Mouse (Mus musculus) forebrain, embryonic 13.5 days (tissue): ENCODE measurements at regions not wholly inside any gene's neighbourhood (a gene's known extent, or its start where the extent isn't known, plus 50 kb on each side); places are given as distances from the start of the nearest gene placed in this dataset.

Experiments used
- ATAC-seq: fragments of 200-750 bp; cut with Nextera tagmentation; 2 replicates; pipeline ENCODE4 v1.8.0; 2017
- H3K27ac ChIP-seq: fragments of 300-500 bp; sonication (generic); 2 replicates; pipeline ENCODE4 v1.5.1; 2015; ENCODE audit warnings: inconsistent platforms, mild to moderate bottlenecking, moderate library complexity
- H3K27me3 ChIP-seq: fragments of 300-500 bp; sonication (generic); 2 replicates; pipeline ENCODE4 v1.6.1; 2015; ENCODE audit warnings: mild to moderate bottlenecking, inconsistent platforms
- H3K36me3 ChIP-seq: fragments of 300-500 bp; sonication (generic); 2 replicates; pipeline ENCODE4 v1.6.1; 2015; ENCODE audit warnings: mild to moderate bottlenecking, inconsistent platforms; ENCODE audit not compliant: poor library complexity, severe bottlenecking
- H3K4me1 ChIP-seq: fragments of 300-500 bp; sonication (generic); 2 replicates; pipeline ENCODE4 v1.6.1; 2015; ENCODE audit warnings: inconsistent platforms
- H3K4me2 ChIP-seq: fragments of 300-500 bp; sonication (generic); 2 replicates; pipeline ENCODE4 v1.6.1; 2015; ENCODE audit warnings: inconsistent platforms, mild to moderate bottlenecking, moderate library complexity
- H3K4me3 ChIP-seq: fragments of 300-500 bp; sonication (generic); 2 replicates; pipeline ENCODE4 v1.5.1; 2015; ENCODE audit warnings: mild to moderate bottlenecking, inconsistent platforms
- H3K9ac ChIP-seq: fragments of 300-500 bp; sonication (generic); 2 replicates; pipeline ENCODE4 v1.6.1; 2015; ENCODE audit warnings: mild to moderate bottlenecking, inconsistent platforms
- H3K9me3 ChIP-seq: fragments of 300-500 bp; sonication (generic); replicated peaks from 2 replicates; pipeline ENCODE4 v1.6.1; 2016; ENCODE audit warnings: inconsistent platforms
- WGBS: fragments of 180-500 bp; shearing (Covaris S2); methylation state at CpG from one replicate; pipeline ENCODE4 v1.1.7; 2015; 5-methylcytosine and 5-hydroxymethylcytosine counted together

- H3K27me3 ChIP-seq, result no peaks in the 10 kb centered on the region
- H3K4me3 ChIP-seq, result no peak overlapping the region
- ATAC-seq, result no peak
- no peak overlapping the region for H3K4me2 ChIP-seq
- no peaks in the 10 kb centered on the region; the same call in 1 of the 2 replicates for H3K9me3 ChIP-seq
- no peak overlapping the region for H3K27ac ChIP-seq
- 96% methylated on average over 3 of the region's 3 CpGs for WGBS
- no peaks in the 10 kb centered on the region for H3K36me3 ChIP-seq
- no peak overlapping the region for H3K9ac ChIP-seq
- no peaks in the 10 kb centered on the region for H3K4me1 ChIP-seq
These were observed 597.7 kb upstream of the Intu start for GRCm38 (mm10) chr3:39933372-39933771.

DNA sequence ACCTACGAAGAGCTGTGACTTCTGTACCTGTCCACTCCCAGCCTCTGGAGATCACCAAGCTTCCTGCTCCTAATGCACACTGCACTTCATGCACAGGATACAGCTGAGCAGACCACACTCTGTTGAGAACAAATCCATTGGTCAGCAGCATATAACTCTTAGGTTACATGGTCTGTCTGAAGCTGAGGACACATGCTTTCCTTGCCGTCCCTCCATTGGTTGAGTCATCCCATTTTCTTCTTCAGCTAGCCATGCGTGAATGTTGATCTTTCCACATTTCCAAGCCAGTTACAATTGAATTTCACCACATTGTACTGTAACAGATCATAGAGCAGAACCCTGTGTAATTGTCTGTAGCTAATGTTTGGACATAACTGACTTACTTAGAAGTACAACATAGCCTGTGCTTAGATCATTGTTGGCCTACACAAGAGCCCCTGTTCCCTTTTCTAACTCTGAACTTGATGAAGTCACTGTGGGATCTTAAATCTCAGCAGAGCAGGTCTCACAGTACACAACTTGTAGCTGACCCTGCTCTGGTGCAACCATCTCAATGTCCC, 593.3 kb upstream of the Intu start:
- Histone ChIP-seq H3K36me3 (no peaks in the 10 kb centered on the region), H3K9ac (no peak overlapping the region), H3K27ac (no peak overlapping the region), H3K4me2 (no peak overlapping the region), H3K9me3 (no peaks in the 10 kb centered on the region), H3K4me3 (no peak overlapping the region), H3K27me3 (no peaks in the 10 kb centered on the region), H3K4me1 (no peaks in the 10 kb centered on the region)
- 94% methylated on average over 3 of the region's 3 CpGs for WGBS
- ATAC-seq, result no peak

- Histone ChIP-seq H3K27ac (no peak overlapping the region), H3K4me1 (no peaks in the 10 kb centered on the region), H3K4me3 (no peak overlapping the region), H3K9me3 (no peaks in the 10 kb centered on the region), H3K36me3 (no peaks in the 10 kb centered on the region), H3K4me2 (no peak overlapping the region), H3K27me3 (no peaks in the 10 kb centered on the region), H3K9ac (no peak overlapping the region)
- 90% methylated on average over 3 of the region's 3 CpGs for WGBS
- no peak for ATAC-seq
These were observed 586.5 kb upstream of the Intu start for GRCm38 (mm10) chr3:39944581-39944980.

GRCm38 (mm10) chr3:39952103-39952502, 579.0 kb upstream of the Intu start:
- Histone ChIP-seq H3K27me3 (no peaks in the 10 kb centered on the region), H3K9me3 (0 out of 2 replicates have a peak, but pooled peaks cover 4% of the 10 kb centered on the region), H3K27ac (no peak overlapping the region), H3K4me3 (no peak overlapping the region), H3K4me1 (no peaks in the 10 kb centered on the region), H3K4me2 (no peak overlapping the region), H3K36me3 (no peaks in the 10 kb centered on the region), H3K9ac (no peak overlapping the region)
- no peak for ATAC-seq
- 83% methylated on average over 2 of the region's 2 CpGs for WGBS

DNA sequence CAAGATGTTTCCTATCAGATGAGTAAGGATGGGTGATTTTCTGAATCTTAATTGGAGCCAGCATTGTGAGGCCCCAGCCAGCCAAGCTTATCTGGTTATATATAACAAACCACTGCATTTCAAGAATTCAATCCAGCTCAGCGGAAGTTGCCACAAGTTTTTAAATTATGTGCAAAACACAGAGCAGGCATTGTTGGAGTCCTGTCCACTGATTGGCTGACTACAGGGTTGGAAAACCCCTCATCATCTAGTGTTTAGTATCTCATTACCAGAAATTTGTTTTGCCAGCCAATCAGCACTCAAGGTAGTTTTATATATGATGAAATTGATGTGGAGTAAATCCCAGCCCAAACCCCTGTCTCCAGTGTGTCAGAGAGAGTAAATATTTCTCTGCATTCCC, 578.5 kb upstream of the Intu start:
- no peaks in the 10 kb centered on the region for H3K4me1 ChIP-seq
- 0 out of 2 replicates have a peak, but pooled peaks cover 4% of the 10 kb centered on the region for H3K9me3 ChIP-seq
- no peak overlapping the region for H3K27ac ChIP-seq
- H3K4me3 ChIP-seq, result no peak overlapping the region
- no peaks in the 10 kb centered on the region for H3K27me3 ChIP-seq
- H3K36me3 ChIP-seq, result no peaks in the 10 kb centered on the region
- H3K4me2 ChIP-seq, result no peak overlapping the region
- H3K9ac ChIP-seq, result no peak overlapping the region
- no peak for ATAC-seq
- WGBS, result 79% methylated on average over 1 of the region's 1 CpGs

DNA sequence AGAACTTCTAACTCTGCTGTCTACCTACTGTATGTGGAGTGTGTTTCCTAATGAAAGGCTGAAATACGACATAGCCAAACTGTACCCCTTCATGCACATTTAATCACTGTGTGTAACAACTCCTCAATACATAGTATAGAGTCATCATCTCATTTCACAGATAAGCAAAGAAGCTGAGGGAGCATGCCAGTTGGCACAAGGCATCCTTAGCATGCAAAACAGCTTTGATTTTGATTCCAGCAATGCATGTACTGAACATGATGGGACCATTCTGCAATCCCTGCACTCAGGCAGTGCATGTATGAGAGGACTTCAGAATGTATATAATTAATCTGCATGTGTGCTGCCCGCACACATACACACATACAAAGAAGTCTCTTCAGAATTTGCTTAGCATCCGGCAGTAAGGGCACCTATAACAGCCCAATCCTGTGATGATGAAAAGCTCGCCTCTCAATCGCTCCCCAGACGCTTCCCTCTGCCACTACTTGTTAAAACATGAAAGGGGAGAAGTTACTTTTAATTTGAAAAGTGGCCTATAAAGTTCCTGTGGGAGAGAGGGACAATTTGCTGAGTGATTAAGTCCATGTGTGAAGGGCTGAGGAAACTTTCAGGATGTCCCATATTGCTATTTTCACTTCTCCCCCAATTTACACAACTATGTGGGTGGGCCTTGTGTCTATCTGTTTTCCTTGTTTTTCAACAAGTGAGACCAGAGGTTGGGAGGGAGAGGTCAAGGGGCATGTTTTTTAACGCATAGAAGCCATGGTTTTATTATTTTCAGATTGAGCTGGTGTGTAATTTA, 569.0 kb upstream of the Intu start:
- Histone ChIP-seq H3K4me3 (no peak overlapping the region), H3K4me1 (peaks cover 7% of the 10 kb centered on the region; the same call in 1 of the 2 replicates), H3K9ac (no peak overlapping the region), H3K4me2 (no peak overlapping the region), H3K36me3 (no peaks in the 10 kb centered on the region), H3K27ac (no peak overlapping the region), H3K9me3 (peaks cover 4% of the 10 kb centered on the region; the same call in 1 of the 2 replicates), H3K27me3 (no peaks in the 10 kb centered on the region)
- WGBS, result 57% methylated on average over 7 of the region's 7 CpGs
- ATAC-seq, result no peak

- no peaks in the 10 kb centered on the region for H3K9me3 ChIP-seq
- H3K9ac ChIP-seq, result no peak overlapping the region
- no peak overlapping the region for H3K27ac ChIP-seq
- 94% methylated on average over 2 of the region's 2 CpGs for WGBS
- no peaks in the 10 kb centered on the region for H3K36me3 ChIP-seq
- H3K4me2 ChIP-seq, result no peak overlapping the region
- no peaks in the 10 kb centered on the region for H3K27me3 ChIP-seq
- H3K4me3 ChIP-seq, result no peak overlapping the region
- ATAC-seq, result no peak
- peaks cover 7% of the 10 kb centered on the region; the same call in 1 of the 2 replicates for H3K4me1 ChIP-seq
These were observed 565.7 kb upstream of the Intu start for GRCm38 (mm10) chr3:39965431-39965830.

DNA sequence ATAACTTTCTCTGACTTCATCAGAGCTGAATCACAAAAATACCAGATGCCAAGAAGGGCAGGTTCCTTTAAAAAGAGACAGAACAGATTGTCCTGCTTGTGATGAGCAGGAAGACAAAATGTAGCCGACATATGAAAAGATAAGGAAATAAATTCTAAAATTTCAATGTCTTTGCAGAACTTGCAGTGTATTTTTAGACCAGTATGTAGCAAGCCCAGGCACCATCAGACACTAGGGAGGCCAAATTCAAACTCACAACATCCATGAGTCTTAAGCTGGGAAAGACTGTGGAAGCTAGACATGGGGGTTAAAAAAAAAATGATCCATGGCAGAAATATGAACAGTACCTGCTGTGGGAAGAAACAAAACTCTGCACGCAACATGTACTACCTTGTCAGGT, 564.7 kb upstream of the Intu start:
- Histone ChIP-seq H3K36me3 (no peaks in the 10 kb centered on the region), H3K27ac (no peak overlapping the region), H3K4me2 (no peak overlapping the region), H3K9me3 (no peaks in the 10 kb centered on the region), H3K9ac (no peak overlapping the region), H3K27me3 (no peaks in the 10 kb centered on the region), H3K4me1 (peaks cover 7% of the 10 kb centered on the region; the same call in 1 of the 2 replicates), H3K4me3 (no peak overlapping the region)
- WGBS, result 96% methylated on average over 2 of the region's 2 CpGs
- no peak for ATAC-seq

DNA sequence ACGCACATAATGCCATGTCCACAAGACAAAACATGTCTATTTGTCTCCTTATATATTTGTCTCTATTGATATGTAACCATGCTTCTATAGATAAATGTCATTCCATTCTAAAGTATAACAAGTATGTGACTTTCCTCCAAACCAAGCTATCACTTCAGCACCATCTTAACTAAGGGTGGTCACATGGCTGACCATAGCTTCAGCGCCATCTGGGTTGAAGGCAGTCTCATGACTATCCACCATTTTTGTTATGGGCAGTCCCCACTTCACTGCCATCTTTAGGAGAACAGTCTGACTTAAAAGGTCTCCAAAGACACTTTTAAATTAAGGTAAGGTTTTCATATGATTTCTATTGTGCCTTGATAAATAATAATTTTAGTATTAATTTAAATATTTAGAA, 554.1 kb upstream of the Intu start:
- no peak overlapping the region for H3K4me3 ChIP-seq
- no peak overlapping the region for H3K9ac ChIP-seq
- H3K27ac ChIP-seq, result no peak overlapping the region
- no peak overlapping the region for H3K4me2 ChIP-seq
- H3K9me3 ChIP-seq, result peaks cover 6% of the 10 kb centered on the region; the same call in 1 of the 2 replicates
- H3K4me1 ChIP-seq, result no peaks in the 10 kb centered on the region
- no peak for ATAC-seq
- 90% methylated on average over 2 of the region's 2 CpGs for WGBS
- no peaks in the 10 kb centered on the region for H3K27me3 ChIP-seq
- H3K36me3 ChIP-seq, result no peaks in the 10 kb centered on the region

DNA sequence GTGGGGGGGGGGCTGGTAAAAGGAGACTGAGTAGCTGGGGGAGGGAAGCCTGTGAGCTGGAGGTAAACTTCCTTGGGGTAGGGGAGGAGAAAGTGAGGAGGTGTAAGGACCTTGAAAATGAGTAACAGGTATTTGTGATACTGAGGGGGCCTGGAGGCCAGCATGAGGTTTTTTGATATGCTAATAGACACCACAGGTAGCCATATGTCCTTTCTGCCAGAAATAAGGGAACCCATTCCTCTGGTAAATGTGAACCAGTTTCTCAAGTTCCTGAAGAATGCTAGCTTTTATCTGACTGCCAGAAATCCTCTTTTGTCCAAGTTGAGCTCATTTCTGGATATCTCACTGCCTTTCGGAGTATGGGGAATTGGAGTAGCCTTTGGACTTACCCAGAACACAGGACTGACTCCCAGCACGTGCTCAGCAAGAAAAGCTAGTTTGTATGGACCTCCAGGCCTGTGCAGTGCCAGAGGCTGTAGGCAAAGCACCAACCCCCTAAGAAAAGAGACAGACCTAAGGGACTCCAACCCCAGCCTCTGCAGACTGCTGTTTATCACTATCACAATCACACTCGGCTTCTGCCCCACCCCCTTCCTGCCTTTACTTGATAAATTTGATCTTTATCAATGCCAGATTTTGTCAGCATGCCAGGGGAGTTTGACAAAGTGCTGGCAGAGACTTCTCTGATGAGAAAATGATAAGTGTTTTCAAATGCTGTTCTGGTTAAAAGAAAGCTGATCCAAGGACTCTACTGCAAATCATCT, 552.0 kb upstream of the Intu start:
- Histone ChIP-seq H3K4me2 (no peak overlapping the region), H3K27ac (no peak overlapping the region), H3K27me3 (no peaks in the 10 kb centered on the region), H3K4me1 (no peaks in the 10 kb centered on the region), H3K4me3 (no peak overlapping the region), H3K36me3 (no peaks in the 10 kb centered on the region), H3K9ac (no peak overlapping the region), H3K9me3 (no peaks in the 10 kb centered on the region; the same call in 1 of the 2 replicates)
- WGBS, result 28% methylated on average over 3 of the region's 3 CpGs
- ATAC-seq, result no peak

- no peak overlapping the region for H3K4me2 ChIP-seq
- H3K9me3 ChIP-seq, result no peaks in the 10 kb centered on the region
- no peak overlapping the region for H3K27ac ChIP-seq
- H3K36me3 ChIP-seq, result no peaks in the 10 kb centered on the region
- H3K4me1 ChIP-seq, result no peaks in the 10 kb centered on the region
- no peak overlapping the region for H3K4me3 ChIP-seq
- no peak overlapping the region for H3K9ac ChIP-seq
- ATAC-seq, result no peak
- no peaks in the 10 kb centered on the region for H3K27me3 ChIP-seq
These were observed 548.4 kb upstream of the Intu start for GRCm38 (mm10) chr3:39982656-39983055.

DNA sequence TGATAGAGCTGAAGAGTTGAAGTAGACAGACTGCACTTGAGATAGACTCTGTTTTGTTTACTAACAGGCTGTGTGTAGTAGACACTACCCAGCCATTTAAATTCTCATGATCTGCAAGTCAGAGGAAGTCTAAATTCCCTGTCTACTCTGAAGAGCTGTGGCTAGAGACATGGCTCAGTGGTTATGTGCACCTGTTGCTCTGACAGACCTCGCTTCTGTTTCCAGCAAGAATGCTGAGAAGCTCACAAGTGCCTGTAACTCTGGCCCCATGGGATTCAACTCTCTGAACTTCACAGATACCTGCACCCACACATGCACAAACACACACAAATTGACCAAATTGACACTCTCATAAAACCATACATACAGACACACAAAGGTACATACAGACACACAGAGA, 543.4 kb upstream of the Intu start:
- 89% methylated on average over 1 of the region's 1 CpGs for WGBS
- H3K4me2 ChIP-seq, result no peak overlapping the region
- ATAC-seq, result no peak
- H3K27me3 ChIP-seq, result no peaks in the 10 kb centered on the region
- H3K36me3 ChIP-seq, result no peaks in the 10 kb centered on the region
- no peak overlapping the region for H3K4me3 ChIP-seq
- H3K4me1 ChIP-seq, result no peaks in the 10 kb centered on the region
- no peak overlapping the region for H3K27ac ChIP-seq
- no peaks in the 10 kb centered on the region; the same call in 1 of the 2 replicates for H3K9me3 ChIP-seq
- H3K9ac ChIP-seq, result no peak overlapping the region
